Mouse (Mus musculus): Measurements from ENCODE around the gene Cramp1l.

- TF ChIP-seq NANOG (IDR thresholded peaks at IDR 0.05; ENCODE audit: borderline replicate concordance, low read length), result no peak
- no peak for TF ChIP-seq CTCF (conservative IDR thresholded peaks at IDR 0.05; ENCODE audit: low read length)
- no peak for TF ChIP-seq POU5F1 (IDR thresholded peaks at IDR 0.05; ENCODE audit: borderline replicate concordance, low read length)
Measured at GRCm38 (mm10) chr17:25013606-25014501, 1.7 kb downstream of the Cramp1l start.
